Mouse (Mus musculus): ENCODE results near the gene Gm5741. TPM values are rescaled to one million over a fixed set of nuclear protein-coding genes. Genes with fewer than 3 reads are reported as not detected.

The Gm5741 gene
- polyA plus RNA-seq, 1 experiment from 2014 or later, result 1.7 TPM

DNA sequence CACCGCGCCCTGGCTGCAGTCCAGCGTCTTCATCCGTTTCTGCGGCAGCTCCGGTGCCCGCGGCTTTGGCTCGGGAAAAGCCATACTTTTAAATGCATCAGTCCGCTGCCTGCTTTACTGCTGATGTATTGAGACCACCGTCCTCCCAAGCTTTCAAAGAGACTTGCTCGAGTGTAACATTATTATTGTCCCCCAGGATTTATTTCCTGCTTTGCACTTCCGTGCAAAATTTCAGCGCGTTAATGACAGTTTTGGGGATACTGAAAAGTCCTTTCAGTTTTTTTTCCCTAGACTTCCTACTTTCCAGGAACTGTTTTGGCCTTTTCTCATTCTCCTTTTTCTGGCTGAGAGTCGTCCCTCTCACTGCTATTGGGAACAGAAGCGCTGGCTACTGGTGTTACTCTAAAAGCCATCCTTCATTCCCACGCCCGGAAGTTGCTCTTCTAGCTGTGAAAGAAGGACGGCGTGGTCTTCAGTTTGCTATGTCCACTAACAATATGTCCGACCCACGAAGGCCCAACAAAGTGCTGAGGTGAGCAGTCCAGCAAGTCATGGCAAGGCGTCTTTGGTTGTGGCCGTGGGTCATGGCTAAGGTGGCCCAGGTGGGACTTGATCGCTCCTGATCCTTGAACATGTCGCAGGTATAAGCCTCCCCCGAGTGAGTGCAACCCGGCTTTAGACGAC lies 12.9 kb upstream of the Gm5741 start, which contains the start of gene Wdr83os:
TSS of gene Wdr83os (plus strand) at position 209 of the 684 bp plus-strand sequence.
- DNase-seq (peak; percentile 87), ATAC-seq (ENCODE audit: low FRiP score, low TSS enrichment) (peak; percentile 10; the same call in 1 of the 2 replicates)
- H3K4me1 ChIP-seq (ENCODE audit: control insufficient read depth, insufficient read depth, low read length), result peaks cover 22% of the 10 kb centered on the region
- under 1% methylated on average over 30 of the region's 30 CpGs for WGBS
- H3K4me3 ChIP-seq (replicated peaks; ENCODE audit: low read depth, low read length), result peak within 1 kb of the TSS; percentile 87
- H3K27me3 ChIP-seq (ENCODE audit: control insufficient read depth, insufficient read depth, low read length), result no peaks in the 10 kb centered on the region
- H3K36me3 ChIP-seq (ENCODE audit: control insufficient read depth, insufficient read depth, low read length), result peaks cover 25% of the 10 kb centered on the region
- H3K9ac ChIP-seq (replicated peaks; ENCODE audit: low read length), result peak within 1 kb of the TSS; percentile 91
- peak within 1 kb of the TSS; percentile 93 for H3K4me2 ChIP-seq (ENCODE audit: low read length)
- H3K9me3 ChIP-seq (ENCODE audit: control insufficient read depth, low read length), result no peaks in the 10 kb centered on the region
- peak within 1 kb of the TSS; percentile 16 for H3K27ac ChIP-seq (replicated peaks; ENCODE audit: low read depth, low read length)

DNA sequence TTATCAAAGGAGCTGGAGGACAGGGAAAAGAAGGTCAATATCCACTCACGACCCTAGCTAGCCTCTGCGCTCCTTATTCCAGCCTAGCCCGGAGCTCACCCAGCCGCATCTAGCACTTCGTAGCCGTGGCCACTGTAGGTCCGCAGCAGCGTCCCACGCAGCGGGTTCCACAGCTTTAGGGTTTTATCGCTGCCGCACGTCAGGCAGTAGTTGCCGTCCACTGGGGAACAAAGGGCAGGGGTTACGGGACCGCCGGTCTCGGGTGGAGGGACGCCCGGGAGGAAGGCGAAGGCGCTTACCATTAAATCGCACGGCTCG lies 12.4 kb upstream of the Gm5741 start:
- H3K4me3 ChIP-seq (replicated peaks; ENCODE audit: low read depth, low read length), result peak overlapping the region; percentile 87
- peak overlapping the region; percentile 91 for H3K9ac ChIP-seq (replicated peaks; ENCODE audit: low read length)
- H3K9me3 ChIP-seq (ENCODE audit: control insufficient read depth, low read length), result no peaks in the 10 kb centered on the region
- no peaks in the 10 kb centered on the region for H3K27me3 ChIP-seq (ENCODE audit: control insufficient read depth, insufficient read depth, low read length)
- H3K27ac ChIP-seq (replicated peaks; ENCODE audit: low read depth, low read length), result peak overlapping the region; percentile 16
- WGBS, result 0% methylated on average over 25 of the region's 25 CpGs
- peaks cover 30% of the 10 kb centered on the region for H3K36me3 ChIP-seq (ENCODE audit: control insufficient read depth, insufficient read depth, low read length)
- peaks cover 22% of the 10 kb centered on the region for H3K4me1 ChIP-seq (ENCODE audit: control insufficient read depth, insufficient read depth, low read length)
- DNase-seq (peak; percentile 21), ATAC-seq (ENCODE audit: low FRiP score, low TSS enrichment) (no peak)
- peak overlapping the region; percentile 93 for H3K4me2 ChIP-seq (ENCODE audit: low read length)

DNA sequence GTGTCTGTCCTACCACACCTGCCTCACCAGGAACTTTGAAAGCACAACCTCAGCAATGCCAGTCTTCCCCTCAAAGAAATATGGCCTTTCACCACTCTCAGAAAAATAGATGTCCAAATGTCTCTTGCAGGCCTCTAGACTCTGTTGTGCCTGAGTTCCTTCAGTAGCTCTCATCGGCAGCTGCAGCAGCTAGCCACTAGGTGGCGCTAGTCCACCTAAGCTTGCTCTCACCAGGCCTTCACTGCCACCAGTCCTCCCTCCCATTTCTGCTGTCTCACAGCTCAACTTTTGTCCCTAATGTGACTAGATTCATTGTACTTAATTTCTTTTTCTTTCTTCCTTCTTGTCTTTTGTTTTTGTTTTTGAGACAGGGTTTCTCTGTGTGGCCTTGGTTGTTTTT lies 9.2 kb upstream of the Gm5741 start:
- DNase-seq, result peak; percentile 93
- no peak overlapping the region for H3K4me3 ChIP-seq (replicated peaks; ENCODE audit: low read depth, low read length)
- 0% methylated on average over 2 of the region's 2 CpGs for WGBS
- H3K9ac ChIP-seq (replicated peaks; ENCODE audit: low read length), result no peak overlapping the region
- no peaks in the 10 kb centered on the region for H3K9me3 ChIP-seq (ENCODE audit: control insufficient read depth, low read length)
- H3K27me3 ChIP-seq (ENCODE audit: control insufficient read depth, insufficient read depth, low read length), result no peaks in the 10 kb centered on the region
- ATAC-seq (ENCODE audit: low FRiP score, low TSS enrichment), result peak; percentile 56; the same call in 1 of the 2 replicates
- no peak overlapping the region for H3K27ac ChIP-seq (replicated peaks; ENCODE audit: low read depth, low read length)
- no peak overlapping the region for H3K4me2 ChIP-seq (ENCODE audit: low read length)
- peaks cover 18% of the 10 kb centered on the region for H3K4me1 ChIP-seq (ENCODE audit: control insufficient read depth, insufficient read depth, low read length)
- H3K36me3 ChIP-seq (ENCODE audit: control insufficient read depth, insufficient read depth, low read length), result peaks cover 50% of the 10 kb centered on the region

DNA sequence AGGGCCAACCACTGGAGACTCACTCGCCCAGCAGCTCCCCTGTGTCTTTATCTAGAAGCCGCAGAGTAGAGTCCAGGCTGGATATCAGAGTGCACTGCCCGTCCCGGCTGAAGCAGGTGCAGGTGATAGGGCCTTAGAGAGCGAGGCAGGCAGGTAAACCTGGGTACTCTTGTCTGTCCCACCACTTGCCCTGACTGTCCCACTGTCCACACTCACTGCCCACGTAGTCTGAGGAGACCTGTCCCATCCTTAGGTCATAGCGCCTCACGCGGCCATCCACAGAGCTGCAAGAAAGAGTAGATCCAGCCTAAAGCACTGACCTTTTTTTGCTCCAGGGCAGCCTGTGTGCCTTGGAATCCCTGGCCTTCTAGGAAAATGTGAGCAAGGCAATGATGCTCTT lies 8.2 kb upstream of the Gm5741 start:
- H3K4me3 ChIP-seq (replicated peaks; ENCODE audit: low read depth, low read length), result no peak overlapping the region
- peaks cover 14% of the 10 kb centered on the region for H3K4me1 ChIP-seq (ENCODE audit: control insufficient read depth, insufficient read depth, low read length)
- H3K27me3 ChIP-seq (ENCODE audit: control insufficient read depth, insufficient read depth, low read length), result no peaks in the 10 kb centered on the region
- no peak overlapping the region for H3K4me2 ChIP-seq (ENCODE audit: low read length)
- ATAC-seq (ENCODE audit: low FRiP score, low TSS enrichment), result no peak
- DNase-seq, result peak; percentile 42
- no peaks in the 10 kb centered on the region for H3K9me3 ChIP-seq (ENCODE audit: control insufficient read depth, low read length)
- no peak overlapping the region for H3K27ac ChIP-seq (replicated peaks; ENCODE audit: low read depth, low read length)
- no peak overlapping the region for H3K9ac ChIP-seq (replicated peaks; ENCODE audit: low read length)
- H3K36me3 ChIP-seq (ENCODE audit: control insufficient read depth, insufficient read depth, low read length), result peaks cover 50% of the 10 kb centered on the region
- WGBS, result 76% methylated on average over 9 of the region's 9 CpGs

DNA sequence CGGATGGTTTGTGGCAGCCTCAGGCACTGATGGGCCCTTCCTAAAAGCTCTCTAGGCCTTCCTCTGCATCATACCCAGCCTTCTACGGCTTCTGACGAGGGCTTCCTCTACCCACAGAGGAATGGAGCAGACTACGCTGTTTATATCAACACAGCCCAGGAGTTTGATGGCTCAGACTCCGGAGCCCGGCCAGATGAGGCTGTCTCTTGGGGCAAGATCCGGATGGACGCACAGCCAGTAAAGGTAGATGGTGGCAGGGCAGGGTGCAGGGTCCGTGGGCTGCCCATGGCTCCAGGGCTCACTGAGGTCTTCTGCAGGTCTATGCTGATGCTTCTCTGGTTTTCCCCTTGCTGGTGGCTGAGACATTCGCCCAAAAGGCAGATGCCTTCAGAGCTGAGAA lies 6.8 kb upstream of the Gm5741 start:
- ATAC-seq (ENCODE audit: low FRiP score, low TSS enrichment) (no peak), DNase-seq (no peak)
- Histone ChIP-seq H3K4me2 (ENCODE audit: low read length) (no peak overlapping the region), H3K27ac (replicated peaks; ENCODE audit: low read depth, low read length) (no peak overlapping the region), H3K9ac (replicated peaks; ENCODE audit: low read length) (no peak overlapping the region), H3K9me3 (ENCODE audit: control insufficient read depth, low read length) (no peaks in the 10 kb centered on the region), H3K4me1 (ENCODE audit: control insufficient read depth, insufficient read depth, low read length) (peaks cover 14% of the 10 kb centered on the region), H3K27me3 (ENCODE audit: control insufficient read depth, insufficient read depth, low read length) (no peaks in the 10 kb centered on the region), H3K4me3 (replicated peaks; ENCODE audit: low read depth, low read length) (no peak overlapping the region), H3K36me3 (ENCODE audit: control insufficient read depth, insufficient read depth, low read length) (peaks cover 50% of the 10 kb centered on the region)
- 92% methylated on average over 10 of the region's 10 CpGs for WGBS

DNA sequence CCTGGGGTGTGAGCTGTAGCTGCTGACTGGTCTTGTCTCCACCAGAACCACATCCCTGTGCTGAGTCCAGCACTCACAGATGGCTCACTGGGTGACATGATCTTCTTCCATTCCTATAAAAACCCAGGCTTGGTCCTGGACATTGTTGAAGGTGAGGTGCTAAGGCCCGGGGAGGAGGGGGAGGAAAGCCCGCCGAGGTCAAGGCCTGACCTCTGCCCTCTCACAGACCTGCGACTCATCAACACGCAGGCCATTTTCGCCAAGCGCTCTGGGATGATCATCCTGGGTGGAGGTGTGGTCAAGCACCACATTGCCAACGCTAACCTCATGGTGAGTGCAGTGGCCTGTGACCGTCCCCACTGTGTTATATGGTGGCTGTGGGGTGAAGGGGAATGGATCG lies 6.4 kb upstream of the Gm5741 start:
- no peak for ATAC-seq (ENCODE audit: low FRiP score, low TSS enrichment)
- Histone ChIP-seq H3K27ac (replicated peaks; ENCODE audit: low read depth, low read length) (no peak overlapping the region), H3K9ac (replicated peaks; ENCODE audit: low read length) (no peak overlapping the region), H3K9me3 (ENCODE audit: control insufficient read depth, low read length) (no peaks in the 10 kb centered on the region), H3K4me2 (ENCODE audit: low read length) (no peak overlapping the region), H3K4me3 (replicated peaks; ENCODE audit: low read depth, low read length) (no peak overlapping the region), H3K27me3 (ENCODE audit: control insufficient read depth, insufficient read depth, low read length) (no peaks in the 10 kb centered on the region), H3K4me1 (ENCODE audit: control insufficient read depth, insufficient read depth, low read length) (peaks cover 11% of the 10 kb centered on the region), H3K36me3 (ENCODE audit: control insufficient read depth, insufficient read depth, low read length) (peaks cover 51% of the 10 kb centered on the region)
- 88% methylated on average over 10 of the region's 10 CpGs for WGBS
- no peak for DNase-seq

DNA sequence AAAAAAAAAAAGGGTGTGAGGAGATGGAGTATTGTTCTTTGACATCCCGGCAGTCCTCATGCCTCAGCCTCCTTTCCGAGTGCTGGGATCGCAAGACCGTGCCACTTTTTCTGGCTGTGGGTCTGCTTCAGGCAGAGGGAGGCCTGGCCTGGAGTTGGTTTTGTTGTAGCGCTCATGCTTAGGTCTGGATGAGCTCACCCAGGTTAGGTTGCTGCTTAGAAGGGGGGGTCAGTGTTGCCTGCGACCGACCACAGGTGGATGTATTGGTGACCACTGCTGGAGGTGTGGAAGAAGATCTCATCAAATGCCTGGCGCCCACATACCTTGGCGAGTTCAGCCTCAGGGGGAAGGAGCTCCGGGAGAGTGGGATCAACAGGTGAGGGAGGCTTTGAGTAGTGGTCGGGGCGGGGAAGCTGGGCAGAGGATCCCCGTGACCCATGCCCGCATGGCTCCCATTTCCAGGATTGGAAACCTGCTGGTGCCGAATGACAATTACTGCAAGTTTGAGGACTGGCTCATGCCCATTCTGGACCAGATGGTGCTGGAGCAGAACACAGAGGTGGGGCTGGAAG lies 5.3 kb upstream of the Gm5741 start:
- Histone ChIP-seq H3K4me1 (ENCODE audit: control insufficient read depth, insufficient read depth, low read length) (peaks cover 11% of the 10 kb centered on the region), H3K36me3 (ENCODE audit: control insufficient read depth, insufficient read depth, low read length) (peaks cover 52% of the 10 kb centered on the region), H3K4me3 (replicated peaks; ENCODE audit: low read depth, low read length) (no peak overlapping the region), H3K9me3 (ENCODE audit: control insufficient read depth, low read length) (no peaks in the 10 kb centered on the region), H3K27ac (replicated peaks; ENCODE audit: low read depth, low read length) (no peak overlapping the region), H3K27me3 (ENCODE audit: control insufficient read depth, insufficient read depth, low read length) (no peaks in the 10 kb centered on the region), H3K9ac (replicated peaks; ENCODE audit: low read length) (no peak overlapping the region), H3K4me2 (ENCODE audit: low read length) (no peak overlapping the region)
- ATAC-seq (ENCODE audit: low FRiP score, low TSS enrichment) (no peak), DNase-seq (no peak)
- 91% methylated on average over 15 of the region's 15 CpGs for WGBS

DNA sequence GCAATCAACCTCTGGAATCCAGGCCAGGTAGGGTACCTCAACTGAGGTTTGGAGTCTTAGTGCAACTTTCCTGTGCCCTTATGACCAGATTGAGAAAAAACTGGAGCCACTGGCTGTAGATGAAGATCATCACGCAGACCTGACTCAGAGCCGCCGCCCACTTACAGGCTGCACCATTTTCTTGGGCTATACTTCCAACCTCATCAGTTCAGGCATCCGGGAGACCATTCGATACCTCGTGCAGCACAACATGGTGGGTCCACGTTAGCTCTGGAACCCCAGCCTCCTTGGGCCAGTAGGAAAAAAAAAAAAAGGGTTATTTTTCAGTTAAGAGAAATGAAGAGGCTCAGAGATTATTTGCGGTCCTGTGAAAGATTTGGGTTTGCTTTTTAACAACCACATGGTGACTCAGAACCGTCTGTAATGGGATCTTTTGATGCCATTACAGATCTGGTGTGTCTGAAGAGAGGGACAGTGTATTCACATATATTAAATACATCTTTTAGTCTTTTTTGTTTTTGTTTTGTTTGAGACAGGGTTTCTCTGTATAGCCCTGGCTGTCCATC lies 4.7 kb upstream of the Gm5741 start:
- WGBS, result 38% methylated on average over 9 of the region's 9 CpGs
- no peak for ATAC-seq (ENCODE audit: low FRiP score, low TSS enrichment)
- Histone ChIP-seq H3K4me1 (ENCODE audit: control insufficient read depth, insufficient read depth, low read length) (peaks cover 11% of the 10 kb centered on the region), H3K4me3 (replicated peaks; ENCODE audit: low read depth, low read length) (peak overlapping the region; percentile 91), H3K4me2 (ENCODE audit: low read length) (peak overlapping the region; percentile 75), H3K36me3 (ENCODE audit: control insufficient read depth, insufficient read depth, low read length) (peaks cover 51% of the 10 kb centered on the region), H3K9me3 (ENCODE audit: control insufficient read depth, low read length) (no peaks in the 10 kb centered on the region), H3K9ac (replicated peaks; ENCODE audit: low read length) (peak overlapping the region; percentile 70), H3K27ac (replicated peaks; ENCODE audit: low read depth, low read length) (peak overlapping the region; percentile 91; the same call in 1 of the 2 replicates), H3K27me3 (ENCODE audit: control insufficient read depth, insufficient read depth, low read length) (no peaks in the 10 kb centered on the region)
- no peak for DNase-seq

All from midbrain, embryonic 14.5 days (tissue).